Mouse (Mus musculus): Measurements from ENCODE around the gene Rara.

DNA sequence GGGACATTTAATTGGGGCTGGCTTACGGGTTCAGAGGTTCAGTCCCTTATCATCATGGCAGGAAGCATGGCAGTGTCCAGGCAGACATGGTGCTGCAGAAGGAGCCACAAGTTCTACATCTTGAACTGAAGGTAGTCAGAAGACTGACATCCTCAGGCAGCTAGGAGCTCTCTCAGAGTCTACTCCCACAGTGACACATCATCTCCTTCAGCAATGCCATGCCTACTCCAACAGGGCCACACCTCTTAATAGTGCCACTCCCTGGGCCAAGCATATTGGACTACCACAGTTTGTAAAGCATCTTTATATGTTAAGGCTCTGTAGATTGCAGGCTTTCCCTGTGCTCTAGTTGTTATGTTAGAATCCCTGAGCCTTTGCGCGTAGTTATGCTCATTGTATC is 39.9 kb upstream of the Rara start:
- TF ChIP-seq HCFC1 (IDR thresholded peaks at IDR 0.05; ENCODE audit: low read depth, low read length) (no peak), POLR2A (IDR thresholded peaks at IDR 0.05; ENCODE audit: control insufficient read depth in 1 of 2, insufficient read depth in 1 of 2, low read depth in 1 of 2, low read length in 2 of 2, poor library complexity in 1 of 2) (no peak), TAL1 (IDR thresholded peaks at IDR 0.05; ENCODE audit: low read length) (no peak), USF1 (IDR thresholded peaks at IDR 0.05; ENCODE audit: low read depth, low read length) (no peak), BHLHE40 (IDR thresholded peaks at IDR 0.05; ENCODE audit: borderline replicate concordance, low read depth, low read length) (no peak), EP300 (IDR thresholded peaks at IDR 0.05; ENCODE audit: low read depth in 1 of 2, low read length in 2 of 2) (no peak), CTCF (IDR thresholded peaks at IDR 0.05 in 2 of 3, conservative IDR thresholded peaks at IDR 0.05 in 1 of 3; ENCODE audit: control insufficient read depth in 1 of 3, insufficient read depth in 1 of 3, low read depth in 2 of 3, low read length in 3 of 3, poor library complexity in 1 of 3, severe bottlenecking in 1 of 3) (no peak), NRF1 (IDR thresholded peaks at IDR 0.05; ENCODE audit: insufficient read depth, low read depth, low read length, poor library complexity, severe bottlenecking) (no peak), GATA1 (IDR thresholded peaks at IDR 0.05; ENCODE audit: low read depth, low read length) (no peak), NELFE (IDR thresholded peaks at IDR 0.05; ENCODE audit: low read depth, low read length) (no peak)
